Mouse (Mus musculus) midbrain, embryonic 14.5 days (tissue): ENCODE results near the gene Hapln2. TPM values are rescaled to one million over a fixed set of nuclear protein-coding genes. Genes with fewer than 3 reads are reported as not detected.

Experiments
- ATAC-seq: fragments of 200-750 bp; cut with Nextera tagmentation; 2 replicates; pipeline ENCODE4 v1.8.0; 2017; ENCODE audit warnings: moderate number of reproducible peaks, moderate library complexity; ENCODE audit not compliant: low FRiP score, low TSS enrichment
- DNase-seq: peaks from one replicate; pipeline ENCODE4 v3.0.0-alpha.2; 2015
- H3K27ac ChIP-seq: fragments of 300-500 bp; sonication (generic); replicated peaks from 2 replicates; pipeline ENCODE4 v1.5.1; 2014; ENCODE audit warnings: mild to moderate bottlenecking, low read depth, low read length, moderate library complexity
- H3K27me3 ChIP-seq: fragments of 300-500 bp; sonication (generic); 2 replicates; pipeline ENCODE4 v1.6.1; 2014; ENCODE audit warnings: low read length, control low read depth, mixed read lengths; ENCODE audit not compliant: control insufficient read depth, insufficient read depth
- H3K36me3 ChIP-seq: fragments of 300-500 bp; sonication (generic); 2 replicates; pipeline ENCODE4 v1.6.1; 2014; ENCODE audit warnings: low read length, control low read depth; ENCODE audit not compliant: control insufficient read depth, insufficient read depth
- H3K4me1 ChIP-seq: fragments of 300-500 bp; sonication (generic); 2 replicates; pipeline ENCODE4 v1.6.1; 2014; ENCODE audit warnings: mild to moderate bottlenecking, antibody characterized with exemption, low read length, control low read depth; ENCODE audit not compliant: control insufficient read depth, insufficient read depth
- H3K4me2 ChIP-seq: fragments of 300-500 bp; sonication (generic); 2 replicates; pipeline ENCODE4 v1.6.1; 2014; ENCODE audit warnings: mild to moderate bottlenecking, low read length, moderate library complexity
- H3K4me3 ChIP-seq: fragments of 300-500 bp; sonication (generic); replicated peaks from 2 replicates; pipeline ENCODE4 v1.5.1; 2014; ENCODE audit warnings: low read depth, low read length
- H3K9ac ChIP-seq: fragments of 300-500 bp; sonication (generic); replicated peaks from 2 replicates; pipeline ENCODE4 v1.6.1; 2014; ENCODE audit warnings: mild to moderate bottlenecking, low read length, moderate library complexity
- H3K9me3 ChIP-seq: fragments of 300-500 bp; sonication (generic); 2 replicates; pipeline ENCODE4 v1.6.1; 2016; ENCODE audit warnings: low read length, control low read depth, mixed read lengths; ENCODE audit not compliant: control insufficient read depth
- WGBS: fragments of 180-500 bp; shearing (Covaris S2); extraction: QIAGEN DNeasy Blood & Tissue Kit; methylation state at CpG from one replicate; pipeline ENCODE4 v1.1.7; 2014; 5-methylcytosine and 5-hydroxymethylcytosine counted together
- polyA plus RNA-seq: library from polyadenylated mRNA; unstranded; fragments of >200 nt; fragmentation: Nextera tagmentation; extraction: Ambion mirVana; gene quantifications from 2 replicates; pipeline ENCODE4 v1.2.1, GENCODE M21; 2014

Gene Hapln2
- polyA plus RNA-seq, 1 experiment from 2014 or later, result 0.57 TPM

- no peaks in the 10 kb centered on the region for H3K36me3 ChIP-seq
- DNase-seq (peak; percentile 85), ATAC-seq (peak; percentile 80)
- peak overlapping the region; percentile 94 for H3K4me2 ChIP-seq
- peak overlapping the region; percentile 51 for H3K4me3 ChIP-seq
- under 1% methylated on average over 65 of the region's 66 CpGs for WGBS
- peak overlapping the region; percentile 51 for H3K9ac ChIP-seq
- H3K4me1 ChIP-seq, result peaks cover 16% of the 10 kb centered on the region
- H3K27ac ChIP-seq, result no peak overlapping the region
- no peaks in the 10 kb centered on the region for H3K9me3 ChIP-seq
- peaks cover 61% of the 10 kb centered on the region for H3K27me3 ChIP-seq
These were observed 4.8 kb downstream of the Hapln2 start for GRCm38 (mm10) chr3:88022322-88023191.

DNA sequence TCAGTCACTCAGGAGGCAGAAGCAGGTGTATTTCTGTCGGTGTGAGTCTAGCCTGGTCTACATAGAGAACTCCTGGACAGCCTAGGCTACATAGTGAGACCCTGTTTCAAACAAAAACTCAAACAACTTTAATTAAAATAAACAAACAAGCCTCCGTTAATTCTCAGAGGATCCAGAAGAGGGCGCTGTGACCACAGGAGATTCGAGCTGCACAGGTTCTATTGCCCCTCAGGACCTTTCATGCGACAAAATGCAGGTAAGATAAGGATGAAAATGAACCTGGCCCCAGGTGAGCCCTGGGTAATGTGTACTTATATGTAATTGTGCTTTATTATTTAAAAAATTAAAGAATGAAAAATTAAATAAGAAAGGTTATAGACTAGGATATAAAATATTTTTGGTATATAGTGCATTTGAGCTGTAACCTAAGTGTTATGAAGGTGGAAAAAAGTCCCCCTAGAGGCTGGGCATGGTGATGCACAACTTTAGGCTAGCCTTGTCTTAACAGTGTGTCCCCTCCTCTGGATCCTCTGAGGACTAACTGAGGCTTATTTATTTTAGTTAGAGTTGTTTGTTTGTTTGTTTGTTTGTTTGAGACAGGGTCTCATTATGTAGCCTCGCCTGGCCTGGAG is 16.6 kb downstream of the Hapln2 start:
- H3K27ac ChIP-seq, result no peak overlapping the region
- H3K9ac ChIP-seq, result no peak overlapping the region
- no peak overlapping the region for H3K4me2 ChIP-seq
- peak; percentile 37 for DNase-seq
- no peaks in the 10 kb centered on the region for H3K4me1 ChIP-seq
- no peak overlapping the region for H3K4me3 ChIP-seq
- ATAC-seq, result no peak
- no peaks in the 10 kb centered on the region for H3K36me3 ChIP-seq
- 0 out of 2 replicates have a peak, but pooled peaks cover 3% of the 10 kb centered on the region for H3K27me3 ChIP-seq
- no peaks in the 10 kb centered on the region for H3K9me3 ChIP-seq
- 8% methylated on average over 6 of the region's 6 CpGs for WGBS

DNA sequence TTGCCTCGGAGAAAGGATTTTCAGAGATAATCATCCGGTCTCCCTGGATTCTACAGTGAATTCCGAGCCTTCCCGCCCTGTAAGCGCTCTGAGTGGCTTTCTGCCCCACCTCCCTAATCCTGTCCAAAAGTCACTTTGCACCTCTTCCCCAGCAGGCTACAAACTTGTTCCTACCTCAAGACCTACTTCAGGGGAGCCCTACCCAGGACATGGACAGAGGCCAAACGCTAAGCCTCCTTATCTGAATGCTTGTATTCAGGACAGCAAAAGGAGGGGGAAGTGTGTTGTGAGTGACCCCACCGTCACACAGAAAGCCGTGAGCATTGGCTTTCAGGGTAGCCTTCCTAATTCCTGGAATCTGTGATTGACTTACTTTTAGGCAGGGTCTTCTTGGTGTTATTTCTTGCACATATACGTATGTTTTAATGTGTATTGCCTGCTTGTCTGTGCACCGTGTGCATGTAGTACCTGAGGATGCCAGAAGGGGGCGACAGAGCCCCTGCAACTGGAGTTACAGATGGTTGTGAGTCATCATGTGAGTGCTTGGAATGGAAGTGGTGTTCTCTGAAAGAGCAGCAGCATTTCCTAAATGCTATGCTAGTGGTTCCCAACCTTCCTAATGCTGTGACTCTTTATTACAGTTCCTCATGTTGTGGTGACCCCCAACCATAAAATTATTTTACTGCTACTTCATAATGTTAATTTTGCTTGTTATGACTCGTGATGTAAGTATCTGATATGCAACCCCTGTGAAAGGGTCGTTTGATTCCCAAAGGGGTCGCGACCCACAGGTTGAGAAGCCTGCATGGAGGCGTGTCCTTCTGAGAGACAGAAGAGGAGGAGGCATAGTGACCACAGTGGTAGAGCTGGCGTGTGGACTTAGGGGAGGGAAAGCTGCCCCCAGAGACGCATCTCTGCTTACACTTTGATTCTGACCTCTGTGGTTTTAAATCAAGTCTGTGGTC is 21.3 kb downstream of the Hapln2 start:
- no peak overlapping the region for H3K4me2 ChIP-seq
- no peaks in the 10 kb centered on the region for H3K36me3 ChIP-seq
- no peak overlapping the region for H3K27ac ChIP-seq
- H3K4me1 ChIP-seq, result peaks cover 6% of the 10 kb centered on the region; the same call in 1 of the 2 replicates
- no peak overlapping the region for H3K4me3 ChIP-seq
- WGBS, result 79% methylated on average over 18 of the region's 18 CpGs
- no peaks in the 10 kb centered on the region for H3K9me3 ChIP-seq
- peaks cover 21% of the 10 kb centered on the region for H3K27me3 ChIP-seq
- H3K9ac ChIP-seq, result no peak overlapping the region
- DNase-seq, result no peak
- ATAC-seq, result no peak

- H3K4me2 ChIP-seq, result no peak overlapping the region
- H3K36me3 ChIP-seq, result no peaks in the 10 kb centered on the region
- 0 out of 2 replicates have a peak overlapping the region, but pooled peaks have one; percentile 5 for H3K27ac ChIP-seq
- DNase-seq (peak; percentile 51), ATAC-seq (no peak)
- no peak overlapping the region for H3K9ac ChIP-seq
- no peaks in the 10 kb centered on the region for H3K9me3 ChIP-seq
- peaks cover 9% of the 10 kb centered on the region for H3K4me1 ChIP-seq
- H3K27me3 ChIP-seq, result peaks cover 55% of the 10 kb centered on the region
- no peak overlapping the region for H3K4me3 ChIP-seq
- 4% methylated on average over 17 of the region's 17 CpGs for WGBS
These were observed 24.9 kb downstream of the Hapln2 start for GRCm38 (mm10) chr3:88002291-88002976.

- Histone ChIP-seq H3K9me3 (no peaks in the 10 kb centered on the region), H3K4me3 (peak overlapping the region; percentile 39; the same call in 1 of the 2 replicates), H3K4me2 (peak overlapping the region; percentile 61), H3K27me3 (peaks cover 69% of the 10 kb centered on the region), H3K4me1 (peaks cover 13% of the 10 kb centered on the region), H3K27ac (no peak overlapping the region), H3K9ac (no peak overlapping the region), H3K36me3 (no peaks in the 10 kb centered on the region)
- DNase-seq (no peak), ATAC-seq (no peak)
- WGBS, result 15% methylated on average over 11 of the region's 11 CpGs
These were observed 26.4 kb downstream of the Hapln2 start for GRCm38 (mm10) chr3:88000816-88001595.

GRCm38 (mm10) chr3:88000181-88000580 is 27.2 kb downstream of the Hapln2 start, which contains the start of gene Bcan:
TSS of gene Bcan (minus strand) at chr3:88000230.
- H3K4me1 ChIP-seq, result peaks cover 13% of the 10 kb centered on the region
- ATAC-seq, result 0 out of 2 replicates have a peak, but pooled peaks have one; percentile 16
- peak; percentile 50 for DNase-seq

GRCm38 (mm10) chr3:87999243-87999895 is 28.0 kb downstream of the Hapln2 start:
- Histone ChIP-seq H3K27ac (0 out of 2 replicates have a peak overlapping the region, but pooled peaks have one; percentile 26), H3K4me3 (peak overlapping the region; percentile 39), H3K4me2 (peak overlapping the region; percentile 61), H3K9ac (peak overlapping the region; percentile 21; the same call in 1 of the 2 replicates), H3K27me3 (peaks cover 85% of the 10 kb centered on the region), H3K4me1 (peaks cover 13% of the 10 kb centered on the region), H3K36me3 (no peaks in the 10 kb centered on the region), H3K9me3 (no peaks in the 10 kb centered on the region)
- no peak for ATAC-seq
- peak; percentile 34 for DNase-seq
- under 1% methylated on average over 38 of the region's 38 CpGs for WGBS

More at GRCm38 (mm10) chr3:88000181-88000580, 27.2 kb downstream of the Hapln2 start, which contains the start of gene Bcan:
- under 1% methylated on average over 39 of the region's 39 CpGs for WGBS
- Histone ChIP-seq H3K9me3 (no peaks in the 10 kb centered on the region), H3K4me2 (peak within 1 kb of the TSS; percentile 61), H3K36me3 (no peaks in the 10 kb centered on the region), H3K27me3 (peaks cover 77% of the 10 kb centered on the region), H3K4me3 (peak within 1 kb of the TSS; percentile 39), H3K27ac (0 out of 2 replicates have a peak within 1 kb of the TSS, but pooled peaks have one; percentile 26), H3K9ac (peak within 1 kb of the TSS; percentile 21; the same call in 1 of the 2 replicates)
